Mouse (Mus musculus) frontal cortex, postnatal 14 days (tissue): ENCODE results near the gene Wwc2.

Experiments
- DNase-seq, 2 experiments: peaks; one replicate each; pipeline ENCODE4 v3.0.0; 2022; ENCODE audit warnings: low spot score in 2 of 2

The Wwc2 gene

GRCm38 (mm10) chr8:47905256-47905655 is 85.5 kb downstream of the Wwc2 start:
- DNase-seq = no peak

GRCm38 (mm10) chr8:47904004-47904403 is 86.7 kb downstream of the Wwc2 start:
- no peak for DNase-seq

DNA sequence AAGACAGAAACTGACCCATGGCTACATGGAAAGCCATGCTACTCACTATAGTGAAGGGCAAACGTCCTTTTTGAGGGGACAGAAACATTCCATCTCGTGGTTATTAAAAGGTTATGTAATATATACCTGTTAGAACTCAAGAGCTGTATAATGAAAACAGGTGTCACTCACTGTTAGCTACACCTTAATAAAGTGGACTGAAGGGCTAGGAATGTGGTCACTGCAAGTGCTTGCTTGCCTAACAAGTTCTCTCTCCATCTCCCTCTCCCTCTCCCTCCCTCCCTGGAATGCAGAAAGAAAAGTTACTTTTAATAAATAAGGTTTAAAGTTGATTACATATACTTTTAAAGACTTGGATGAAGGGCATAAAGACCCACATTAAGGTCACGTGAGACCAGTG is 88.0 kb downstream of the Wwc2 start:
- DNase-seq = no peak

DNA sequence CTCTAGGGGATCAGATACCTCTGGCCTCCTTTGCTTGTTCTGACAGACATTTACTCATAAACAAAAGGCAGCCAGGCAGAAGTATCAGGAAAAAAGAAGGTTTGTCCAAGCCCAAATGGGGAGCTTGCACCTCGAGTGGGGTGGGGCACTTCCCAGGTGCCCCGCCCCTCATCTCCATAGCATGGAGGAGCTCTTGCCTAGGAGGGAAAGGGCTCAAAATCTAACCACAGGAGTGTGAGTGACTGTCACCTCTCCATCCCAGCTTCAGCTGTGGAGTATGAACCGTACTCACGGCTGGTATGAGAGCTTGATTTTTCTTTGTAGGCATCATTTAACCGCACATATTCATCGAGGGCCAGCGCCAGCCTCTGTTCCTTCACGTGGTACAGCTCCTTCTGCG is 90.4 kb downstream of the Wwc2 start:
- no peak for DNase-seq

- DNase-seq = no peak
Observed at GRCm38 (mm10) chr8:47899891-47900290, 90.8 kb downstream of the Wwc2 start.

DNA sequence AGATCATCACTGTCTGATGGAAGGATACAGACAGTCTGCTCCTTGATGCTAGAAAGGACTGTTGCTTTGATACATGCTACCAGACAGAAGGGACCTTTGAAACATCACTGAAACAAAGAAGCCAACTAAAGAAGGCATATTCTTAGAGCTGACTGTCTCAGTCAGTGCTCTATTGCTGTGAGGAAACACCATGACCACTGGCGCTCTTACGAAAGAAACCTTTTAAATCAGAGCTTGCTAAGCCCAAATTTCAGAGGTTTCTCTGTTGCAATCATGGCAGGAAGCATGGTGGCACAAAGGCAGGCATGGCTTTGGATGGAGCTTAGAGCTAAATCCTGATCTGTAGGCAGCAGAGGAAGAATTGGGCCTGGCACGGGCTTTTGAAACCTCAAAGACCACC is 98.3 kb downstream of the Wwc2 start:
- DNase-seq = no peak

- no peak for DNase-seq
Observed at GRCm38 (mm10) chr8:47891641-47892040, 99.1 kb downstream of the Wwc2 start.

GRCm38 (mm10) chr8:47890814-47891210 is 99.9 kb downstream of the Wwc2 start:
- DNase-seq = no peak

DNA sequence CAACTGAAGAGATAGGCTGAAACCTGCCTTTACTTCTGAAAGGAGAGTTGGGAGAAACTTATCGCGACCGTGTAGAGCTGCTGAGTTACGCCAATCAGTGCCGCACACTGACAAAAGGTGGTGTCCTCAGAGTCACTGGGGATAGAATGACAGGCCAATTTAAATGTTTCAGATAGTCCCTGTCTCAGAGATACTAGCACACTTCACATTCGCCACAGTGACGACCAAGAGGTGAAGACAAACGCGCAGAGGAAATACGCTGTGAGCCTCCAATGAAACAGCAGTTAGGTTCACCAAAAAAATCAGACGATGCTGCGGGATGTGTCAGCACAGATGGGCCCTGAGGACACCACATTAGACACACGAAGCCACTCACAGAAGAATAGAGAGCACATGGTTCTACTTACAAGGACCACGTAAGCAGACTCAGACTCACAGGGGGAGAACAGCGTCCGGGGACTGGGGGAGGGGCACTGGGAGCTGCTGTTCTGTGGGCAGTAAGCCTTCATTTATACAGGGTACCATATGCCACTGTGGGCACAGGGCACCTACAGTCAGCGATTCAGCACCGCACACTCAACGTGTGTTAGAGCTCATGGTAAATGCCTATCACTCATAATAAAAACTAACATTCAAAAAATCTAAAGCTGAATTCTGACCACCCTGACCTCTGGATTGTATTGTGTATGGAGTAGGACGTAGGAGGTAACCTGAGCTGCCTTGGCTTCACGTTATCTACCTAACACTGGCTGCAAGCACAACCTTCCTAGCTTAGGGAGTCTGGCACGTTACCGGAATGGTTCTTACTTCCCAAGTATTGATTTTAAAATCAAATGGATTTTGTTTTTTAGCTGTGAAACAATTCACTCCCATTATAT is 100.5 kb downstream of the Wwc2 start:
- no peak for DNase-seq

- DNase-seq = no peak
Observed at GRCm38 (mm10) chr8:47888841-47889570, 101.7 kb downstream of the Wwc2 start.

DNA sequence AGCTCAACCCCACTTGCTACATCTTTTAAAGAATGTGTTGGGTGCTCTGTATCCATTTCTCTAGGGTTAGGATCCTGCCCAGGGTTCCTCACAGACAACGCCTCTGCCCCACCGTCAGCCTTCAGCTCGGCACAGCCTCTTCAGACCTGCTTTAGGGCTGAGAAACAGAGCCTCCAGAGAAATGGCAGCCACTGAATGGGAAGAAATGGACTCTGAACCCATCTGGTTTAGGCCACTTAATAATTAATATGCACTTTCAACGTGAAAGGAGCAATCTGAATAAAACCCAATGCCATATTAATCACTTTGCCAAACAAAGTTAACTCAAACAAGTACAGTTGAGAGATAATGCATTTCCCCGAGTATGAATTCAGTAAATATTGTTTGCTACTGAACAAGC is 106.4 kb downstream of the Wwc2 start:
- no peak for DNase-seq

DNA sequence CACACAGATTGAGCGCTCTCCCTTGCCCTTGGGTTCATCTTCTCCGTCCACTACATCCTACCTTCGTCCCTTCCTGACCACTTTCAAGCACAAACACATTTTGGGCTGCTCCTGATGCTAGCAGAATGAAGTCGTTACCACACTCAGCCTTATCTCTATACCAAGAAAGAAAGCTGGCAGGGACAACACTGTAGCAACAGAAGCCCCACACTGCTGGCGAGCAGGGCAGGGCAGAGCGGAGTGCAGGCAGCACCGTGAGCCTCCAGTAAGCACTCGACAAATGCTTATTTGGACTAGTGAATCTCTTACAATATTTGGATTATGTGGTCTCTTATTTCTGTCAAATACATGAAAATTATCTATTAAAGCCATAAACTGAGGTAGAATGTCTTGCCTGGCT is 107.0 kb downstream of the Wwc2 start:
- DNase-seq = no peak

DNA sequence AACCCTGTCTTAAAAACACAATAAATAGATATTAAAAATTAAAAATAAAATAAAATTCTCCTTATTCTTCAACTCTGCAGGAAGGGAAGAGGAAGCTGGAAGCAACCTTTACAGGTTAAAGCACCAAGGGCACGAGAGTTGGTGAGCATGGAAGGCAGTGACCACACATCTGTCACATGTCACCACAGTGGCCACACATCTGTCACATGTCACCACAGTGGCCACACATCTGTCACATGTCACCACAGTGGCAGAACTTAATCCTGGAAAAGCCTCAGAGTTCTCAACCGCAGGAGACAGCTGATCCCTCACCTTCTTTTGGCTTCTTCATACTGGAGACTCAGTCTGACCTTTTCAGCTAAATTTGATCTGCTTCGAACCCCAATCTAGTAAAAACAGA is 112.2 kb downstream of the Wwc2 start:
- no peak for DNase-seq

GRCm38 (mm10) chr8:47875865-47876264 is 114.9 kb downstream of the Wwc2 start:
- DNase-seq = no peak

GRCm38 (mm10) chr8:47874497-47875178 is 116.1 kb downstream of the Wwc2 start:
- no peak for DNase-seq

GRCm38 (mm10) chr8:47872361-47873107 is 118.2 kb downstream of the Wwc2 start:
- DNase-seq = peak in 1 of 2 experiments; percentile 37

GRCm38 (mm10) chr8:47867067-47867466 is 123.7 kb downstream of the Wwc2 start:
- DNase-seq = peak; percentile 54 to 89

GRCm38 (mm10) chr8:47866568-47866967 is 124.2 kb downstream of the Wwc2 start:
- no peak for DNase-seq

DNA sequence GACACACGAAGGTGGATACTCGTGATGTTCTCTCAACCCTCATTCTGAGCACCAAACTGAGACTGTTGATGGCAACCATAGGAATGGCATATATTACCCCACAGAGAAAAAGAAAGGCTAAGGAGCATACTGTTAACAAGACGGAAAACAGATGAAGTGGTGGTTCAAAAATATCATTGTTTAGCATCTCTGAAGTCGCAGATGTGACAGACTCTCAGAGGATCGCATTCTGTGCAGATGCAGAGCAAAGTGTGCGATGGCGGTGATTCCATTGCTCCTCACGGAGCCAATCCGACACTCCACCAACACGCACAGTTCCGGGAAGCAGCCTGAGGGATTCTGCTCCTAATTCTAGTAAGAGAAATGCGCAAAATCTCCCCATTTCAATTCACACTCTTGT is 131.5 kb downstream of the Wwc2 start:
- peak in 1 of 2 experiments; percentile 23 for DNase-seq

DNA sequence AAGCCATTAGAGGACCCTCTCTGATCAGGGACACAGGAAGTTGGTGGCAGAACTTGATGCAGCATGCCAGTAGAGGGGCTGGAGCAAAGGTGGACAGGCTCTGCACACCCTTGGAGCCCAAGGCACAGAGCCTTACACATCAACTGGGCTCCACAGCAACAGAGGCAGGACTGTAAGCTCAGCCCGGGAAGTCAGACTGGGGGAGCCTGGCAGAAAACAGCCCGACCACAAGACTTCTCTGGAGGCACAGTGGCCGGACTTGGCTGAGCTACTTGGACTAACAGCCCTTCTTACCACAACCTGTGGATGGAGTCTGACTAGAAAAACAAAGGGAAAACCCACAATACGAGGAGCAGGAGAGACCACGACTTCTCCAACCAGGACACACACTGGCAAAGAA is 137.4 kb downstream of the Wwc2 start:
- DNase-seq = no peak

DNA sequence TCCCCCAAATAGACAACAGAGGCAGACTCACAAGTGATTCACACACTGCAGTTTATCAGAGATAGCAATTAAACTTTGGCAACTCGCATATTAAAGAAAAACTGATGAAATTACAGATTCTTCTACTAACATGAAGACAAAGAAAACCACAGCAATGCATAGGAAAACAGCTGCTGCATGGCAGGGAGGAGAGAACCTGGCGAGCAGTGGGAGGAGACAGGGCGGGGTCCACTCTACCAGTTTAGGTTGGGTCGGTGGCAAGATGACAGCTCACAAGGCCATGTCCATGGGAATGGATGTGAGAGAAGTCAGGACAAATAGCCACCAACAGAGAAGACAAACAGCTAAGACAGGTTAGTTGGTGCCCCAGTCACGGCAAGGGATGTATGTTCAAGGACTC is 138.0 kb downstream of the Wwc2 start:
- DNase-seq = no peak
